Mouse (Mus musculus) thymus, adult 2 months (tissue): ENCODE results near the gene Ush2a.

Experiments used
- CTCF ChIP-seq: fragments of 200-500 bp; IDR thresholded peaks from 2 replicates; pipeline ENCODE4 v1.5.1; 2012; ENCODE audit warnings: mild to moderate bottlenecking, control low read depth, low read length, moderate library complexity, borderline replicate concordance; ENCODE audit not compliant: control insufficient read depth, poor library complexity, insufficient read depth; ENCODE audit errors: extremely low read depth
- POLR2A ChIP-seq: fragments of 200-500 bp; IDR thresholded peaks from 2 replicates; pipeline ENCODE4 v1.6.1; 2012; ENCODE audit warnings: mild to moderate bottlenecking, low read length, control low read depth, moderate library complexity; ENCODE audit not compliant: control insufficient read depth, poor library complexity, insufficient read depth; ENCODE audit errors: extremely low read depth

- TF ChIP-seq POLR2A (no peak), CTCF (no peak)
These were observed 455.1 kb downstream of the Ush2a start for GRCm38 (mm10) chr1:188716886-188717285.
